Comparison of ENCODE assay signal across 10 mouse cellular contexts in genomic region chr6:88152127-88152705, GRCm38 (mm10). TPM values are rescaled to one million over a fixed set of nuclear protein-coding genes. Genes with fewer than 3 reads are reported as not detected.
A peak's percentile ranks its signal among the peaks of the same experiment; 100 is the strongest.
DNase-seq lines count a peak whose midpoint lies in the region; ATAC-seq lines count a peak whose summit lies in the region.
"Had no signal": no experiment of that assay in that cellular context is flagged by ENCODE, and none has a peak within 500 bp of the region (broad histone marks: within the 10 kb centered on the region; RNA-seq: fewer than 3 reads in every experiment).

No protein-coding gene starts in this region.

- H3K4me1 ChIP-seq in heart, embryonic 16.5 days (ENCODE audit: control insufficient read depth, insufficient read depth, low read length), result 0 out of 2 replicates have a peak, but pooled peaks cover 2% of the 10 kb centered on the region
- peaks cover 8% of the 10 kb centered on the region for H3K4me1 ChIP-seq in limb, embryonic 10.5 days
- no peaks in the 10 kb centered on the region; the same call in 1 of the 2 replicates for H3K4me1 ChIP-seq in forebrain, embryonic 14.5 days (ENCODE audit: control insufficient read depth, insufficient read depth, low read length)
- 0 out of 2 replicates have a peak, but pooled peaks cover 3% of the 10 kb centered on the region for H3K4me1 ChIP-seq in midbrain, embryonic 10.5 days
- H3K4me1 ChIP-seq in intestine, embryonic 15.5 days (replicated peaks), result peaks cover 4% of the 10 kb centered on the region; the same call in 1 of the 2 replicates
- H3K4me1 ChIP-seq: hindbrain, embryonic 12.5 days had no signal

- peak; percentile 9 for DNase-seq in gastrocnemius, adult 18-20 months (ENCODE audit: low spot score)
- no peak for DNase-seq in gastrocnemius, postnatal 10 days
- no peak for DNase-seq in limb, embryonic 10.5 days (ENCODE audit: low spot score)
- DNase-seq in lung, postnatal 4 days, result peak; percentile 84 to 89
- no peak for DNase-seq in forebrain, embryonic 14.5 days (ENCODE audit: low spot score)
- no peak for DNase-seq in midbrain, embryonic 10.5 days (ENCODE audit: low spot score)

- no peak overlapping the region for H3K4me3 ChIP-seq in heart, embryonic 16.5 days (ENCODE audit: low read length)
- H3K4me3 ChIP-seq in limb, embryonic 10.5 days, result no peak overlapping the region
- no peak overlapping the region for H3K4me3 ChIP-seq in forebrain, embryonic 14.5 days (ENCODE audit: low read depth, low read length)
- H3K4me3 ChIP-seq in midbrain, embryonic 10.5 days, result no peak overlapping the region
- no peak overlapping the region for H3K4me3 ChIP-seq in intestine, embryonic 15.5 days (replicated peaks)
- H3K4me3 ChIP-seq: hindbrain, embryonic 12.5 days had no signal

- ATAC-seq in heart, embryonic 16.5 days (replicated peaks; ENCODE audit: extremely low read depth, insufficient read depth, low FRiP score), result peak; percentile 76
- ATAC-seq in forebrain, embryonic 14.5 days, result no peak
- ATAC-seq in intestine, embryonic 15.5 days, result no peak

- peak overlapping the region; percentile 4 for H3K4me2 ChIP-seq in heart, embryonic 16.5 days (ENCODE audit: low read depth, low read length)
- H3K4me2 ChIP-seq in forebrain, embryonic 14.5 days (ENCODE audit: low read length), result no peak overlapping the region
- H3K4me2 ChIP-seq in intestine, embryonic 15.5 days (replicated peaks), result no peak overlapping the region
- H3K4me2 ChIP-seq: hindbrain, embryonic 12.5 days; midbrain, embryonic 11.5 days had no signal

- 65% methylated on average over 14 of the region's 14 CpGs for WGBS in heart, embryonic 16.5 days
- WGBS in limb, embryonic 10.5 days, result 88% methylated on average over 14 of the region's 14 CpGs
- WGBS in forebrain, embryonic 14.5 days, result 91% methylated on average over 14 of the region's 14 CpGs
- WGBS in midbrain, embryonic 10.5 days, result 90% methylated on average over 14 of the region's 14 CpGs
- WGBS in intestine, embryonic 15.5 days, result 73% methylated on average over 14 of the region's 14 CpGs

- H3K9ac ChIP-seq in heart, embryonic 16.5 days (ENCODE audit: low read length), result no peak overlapping the region
- H3K9ac ChIP-seq in forebrain, embryonic 14.5 days (ENCODE audit: low read length), result no peak overlapping the region
- no peak overlapping the region for H3K9ac ChIP-seq in intestine, embryonic 15.5 days
- H3K9ac ChIP-seq: hindbrain, embryonic 12.5 days had no signal

- H3K9me3 ChIP-seq in heart, embryonic 16.5 days (replicated peaks; ENCODE audit: control insufficient read depth, low read length), result no peaks in the 10 kb centered on the region
- H3K9me3 ChIP-seq in limb, embryonic 10.5 days (replicated peaks), result no peaks in the 10 kb centered on the region
- H3K9me3 ChIP-seq in forebrain, embryonic 14.5 days (replicated peaks; ENCODE audit: control insufficient read depth, low read length), result no peaks in the 10 kb centered on the region
- no peaks in the 10 kb centered on the region for H3K9me3 ChIP-seq in midbrain, embryonic 10.5 days (replicated peaks)
- no peaks in the 10 kb centered on the region for H3K9me3 ChIP-seq in intestine, embryonic 15.5 days
- H3K9me3 ChIP-seq: hindbrain, embryonic 12.5 days had no signal

- H3K27me3 ChIP-seq in heart, embryonic 16.5 days (ENCODE audit: control insufficient read depth, insufficient read depth, low read length), result no peaks in the 10 kb centered on the region
- H3K27me3 ChIP-seq in limb, embryonic 10.5 days (ENCODE audit: low read depth, poor library complexity, severe bottlenecking), result no peaks in the 10 kb centered on the region
- H3K27me3 ChIP-seq in forebrain, embryonic 14.5 days (replicated peaks; ENCODE audit: control insufficient read depth, insufficient read depth, low read length), result no peaks in the 10 kb centered on the region
- no peaks in the 10 kb centered on the region for H3K27me3 ChIP-seq in midbrain, embryonic 10.5 days (ENCODE audit: low read depth, poor library complexity, severe bottlenecking)
- no peaks in the 10 kb centered on the region for H3K27me3 ChIP-seq in intestine, embryonic 15.5 days (replicated peaks)
- H3K27me3 ChIP-seq: hindbrain, embryonic 12.5 days had no signal

- H3K36me3 ChIP-seq in heart, embryonic 16.5 days (ENCODE audit: control insufficient read depth, insufficient read depth), result no peaks in the 10 kb centered on the region
- no peaks in the 10 kb centered on the region for H3K36me3 ChIP-seq in limb, embryonic 10.5 days
- no peaks in the 10 kb centered on the region for H3K36me3 ChIP-seq in forebrain, embryonic 14.5 days (ENCODE audit: control insufficient read depth, insufficient read depth, low read length)
- no peaks in the 10 kb centered on the region for H3K36me3 ChIP-seq in midbrain, embryonic 10.5 days
- H3K36me3 ChIP-seq in intestine, embryonic 15.5 days, result no peaks in the 10 kb centered on the region
- H3K36me3 ChIP-seq: hindbrain, embryonic 12.5 days had no signal

- H3K27ac ChIP-seq in heart, embryonic 16.5 days (ENCODE audit: low read length), result peak overlapping the region; percentile 73
- H3K27ac ChIP-seq in limb, embryonic 10.5 days, result peak overlapping the region; percentile 42; the same call in 1 of the 2 replicates
- H3K27ac ChIP-seq in forebrain, embryonic 14.5 days (ENCODE audit: low read depth, low read length), result no peak overlapping the region
- H3K27ac ChIP-seq in midbrain, embryonic 10.5 days (replicated peaks), result no peak overlapping the region
- H3K27ac ChIP-seq in intestine, embryonic 15.5 days, result no peak overlapping the region
- H3K27ac ChIP-seq: hindbrain, embryonic 12.5 days had no signal

RNA-seq across cellular contexts. Expression of gene Gata2, which starts 41.5 kb away (rescaled TPM):
- total RNA-seq in gastrocnemius, adult 18-20 months (2021), result 1 to 10 TPM; 5.7 to 6.6 TPM
- 1 to 10 TPM; 5.7 to 6.0 TPM for total RNA-seq in gastrocnemius, postnatal 10 days (2021)
- polyA plus RNA-seq in heart, embryonic 16.5 days (2015; fragmentation: Nextera tagmentation; extraction: Ambion mirVana), result 14.9 and 15.5 TPM in 2 replicates
- 6.8 and 9.0 TPM in 2 replicates for polyA plus RNA-seq in limb, embryonic 10.5 days (2016; fragmentation: Nextera tagmentation; extraction: Ambion mirVana)
- polyA plus RNA-seq in forebrain, embryonic 14.5 days (2014; fragmentation: Nextera tagmentation; extraction: Ambion mirVana), result 1.5 and 1.6 TPM in 2 replicates
- 19.3 and 36.1 TPM in 2 replicates for polyA plus RNA-seq in midbrain, embryonic 10.5 days (2016; fragmentation: Nextera tagmentation; extraction: Ambion mirVana)
- polyA plus RNA-seq in intestine, embryonic 15.5 days (2015; fragmentation: Nextera tagmentation; extraction: Ambion mirVana), result 6.4 and 8.7 TPM in 2 replicates

Comparison
In these comparisons a context has a peak if more than half of its experiments do, and no peak if none do; other contexts are left out.
1. DNase-seq: peak in gastrocnemius, adult 18-20 months (single experiment) and lung, postnatal 4 days (2 of 2); none in gastrocnemius, postnatal 10 days (single experiment), limb, embryonic 10.5 days (single experiment), forebrain, embryonic 14.5 days (single experiment) and midbrain, embryonic 10.5 days (single experiment).
2. H3K27ac ChIP-seq: peak in heart, embryonic 16.5 days (single experiment) and limb, embryonic 10.5 days (single experiment); none in forebrain, embryonic 14.5 days (single experiment), midbrain, embryonic 10.5 days (single experiment) and intestine, embryonic 15.5 days (single experiment).